Mouse (Mus musculus) liver, postnatal 0 days (tissue): ENCODE results near the gene Mrvi1.

Experiments
- CTCF ChIP-seq: sonication (generic); IDR thresholded peaks from 2 replicates; pipeline ENCODE4 v1.5.1; 2016; ENCODE audit warnings: antibody characterized with exemption, low read depth
- EP300 ChIP-seq: IDR thresholded peaks from 2 replicates; pipeline ENCODE4 v1.6.1; 2016; ENCODE audit warnings: antibody characterized with exemption, low read depth, mild to moderate bottlenecking

DNA sequence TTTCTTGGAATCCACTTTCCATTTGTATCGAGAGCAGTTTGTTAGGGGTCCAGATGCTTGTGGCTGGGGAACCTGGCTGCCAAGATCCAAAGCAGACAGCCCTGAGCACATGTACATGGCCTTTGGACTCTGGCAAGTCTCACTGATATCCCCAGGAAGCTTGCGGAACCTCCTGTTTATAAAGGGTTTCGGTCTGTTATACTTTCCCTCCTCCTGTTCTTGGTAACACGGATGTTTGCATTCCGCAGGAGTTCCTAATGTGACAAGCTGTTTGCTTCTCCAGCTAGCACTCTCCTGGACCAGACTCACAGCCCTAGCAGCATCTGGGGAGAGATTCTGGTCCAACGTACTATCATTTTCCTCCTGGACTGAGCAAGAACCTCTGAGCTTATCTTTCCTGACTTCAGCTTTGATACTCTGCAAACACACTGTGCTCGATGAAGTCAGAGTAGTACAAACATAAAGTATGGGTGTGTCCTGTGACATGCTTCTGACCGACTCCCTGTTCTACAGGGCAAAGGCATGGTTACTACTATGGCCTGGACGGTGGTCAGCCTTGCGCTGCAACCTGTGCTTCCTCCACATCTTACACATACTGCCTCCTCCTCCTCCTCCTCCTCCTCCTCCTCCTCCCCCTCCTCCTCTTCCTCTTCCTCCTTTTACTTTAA is 88.2 kb downstream of the Mrvi1 start:
- no peak for TF ChIP-seq CTCF
- no peak for TF ChIP-seq EP300
